Mouse (Mus musculus) natural killer cell, adult 2 months (primary cell): ENCODE data around the gene Srcap.
A peak's percentile ranks its signal among the peaks of the same experiment; 100 is the strongest.
"Not testable (repeated sequence)": the region's sequence is repeated elsewhere in the genome, so short reads cannot be mapped to it uniquely, and the experiment has no call there.

Source experiments
- DNase-seq, 2 experiments: peaks; one replicate each; pipeline ENCODE4 v3.0.0; 2022; ENCODE audit warnings: low spot score in 2 of 2

Gene Srcap

GRCm38 (mm10) chr7:127489982-127490381 is 21.8 kb upstream of the Srcap start:
- no peak for DNase-seq

GRCm38 (mm10) chr7:127491846-127492245 is 19.9 kb upstream of the Srcap start:
- no peak for DNase-seq

GRCm38 (mm10) chr7:127494648-127495047 is 17.1 kb upstream of the Srcap start:
- DNase-seq, result no peak

- no peak for DNase-seq
Observed at GRCm38 (mm10) chr7:127497382-127497781, 14.4 kb upstream of the Srcap start.

GRCm38 (mm10) chr7:127498407-127498806 is 13.4 kb upstream of the Srcap start:
- DNase-seq, result peak; percentile 22 to 59

- DNase-seq, result no peak
Observed at GRCm38 (mm10) chr7:127508291-127508690, 3.5 kb upstream of the Srcap start.

- not testable (repeated sequence) for DNase-seq
Observed at GRCm38 (mm10) chr7:127509830-127510229, 2.0 kb upstream of the Srcap start.

- DNase-seq, result no peak
Observed at GRCm38 (mm10) chr7:127511241-127511640, 542 bp upstream of the Srcap start.

GRCm38 (mm10) chr7:127512231-127513015 is 640 bp downstream of the Srcap start:
- DNase-seq, result peak; percentile 90 to 93

- peak in 1 of 2 experiments; percentile 45 for DNase-seq
Observed at GRCm38 (mm10) chr7:127513016-127513390, 1.2 kb downstream of the Srcap start.

GRCm38 (mm10) chr7:127513781-127514180 is 2.0 kb downstream of the Srcap start:
- DNase-seq, result no peak

- DNase-seq, result no peak
Observed at GRCm38 (mm10) chr7:127515846-127516245, 4.1 kb downstream of the Srcap start.

GRCm38 (mm10) chr7:127516344-127516743 is 4.6 kb downstream of the Srcap start:
- DNase-seq, result no peak

GRCm38 (mm10) chr7:127519284-127519683 is 7.5 kb downstream of the Srcap start, which contains the start of gene Gm42715:
Gene Gm42715 (plus strand): TSS chr7:127519584.
- no peak for DNase-seq

- no peak for DNase-seq
Observed at GRCm38 (mm10) chr7:127541671-127542070, 29.9 kb downstream of the Srcap start.

- DNase-seq, result no peak
Observed at GRCm38 (mm10) chr7:127549116-127549835, 37.5 kb downstream of the Srcap start.

GRCm38 (mm10) chr7:127551558-127551957 is 39.8 kb downstream of the Srcap start:
- DNase-seq, result no peak

- DNase-seq, result no peak
Observed at GRCm38 (mm10) chr7:127560580-127560979, 48.8 kb downstream of the Srcap start.

- DNase-seq, result no peak
Observed at GRCm38 (mm10) chr7:127561340-127561858, 49.6 kb downstream of the Srcap start, which contains the start of gene Tmem265. Gene Tmem265 (plus strand): TSS chr7:127561390.

GRCm38 (mm10) chr7:127564381-127565150 is 52.8 kb downstream of the Srcap start:
- DNase-seq, result no peak

GRCm38 (mm10) chr7:127572895-127573471 is 61.2 kb downstream of the Srcap start, which contains the start of gene Phkg2:
Gene Phkg2 (plus strand): TSS chr7:127573340.
- DNase-seq, result peak; percentile 93
